Mouse (Mus musculus): ENCODE results near the gene Gas2l2. TPM values are rescaled to one million over a fixed set of nuclear protein-coding genes. Genes with fewer than 3 reads are reported as not detected.

Gene Gas2l2
- polyA plus RNA-seq, 1 experiment from 2014 or later, result not detected

DNA sequence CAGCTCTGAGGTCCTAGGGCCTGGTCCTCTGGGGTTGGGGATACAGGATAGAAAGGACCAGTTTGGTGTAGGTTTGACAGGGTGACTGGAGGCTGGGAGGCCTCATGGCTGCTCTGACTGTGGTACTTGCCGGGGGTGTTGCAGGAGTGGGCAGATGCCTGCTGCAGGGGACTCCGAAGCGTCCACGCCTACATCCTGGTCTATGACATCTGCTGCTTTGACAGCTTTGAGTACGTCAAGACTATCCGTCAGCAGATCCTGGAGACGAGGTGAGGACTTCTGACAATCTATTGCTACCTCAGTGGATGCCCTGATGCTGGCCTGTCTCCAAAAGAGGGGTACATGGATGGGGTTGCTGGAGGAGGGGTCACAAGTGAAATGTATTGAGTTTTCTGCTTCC lies 11.5 kb downstream of the Gas2l2 start:
- no peak for ATAC-seq (ENCODE audit: extremely low read depth, insufficient number of reproducible peaks, low FRiP score, low TSS enrichment)
- no peaks in the 10 kb centered on the region for H3K9me3 ChIP-seq

DNA sequence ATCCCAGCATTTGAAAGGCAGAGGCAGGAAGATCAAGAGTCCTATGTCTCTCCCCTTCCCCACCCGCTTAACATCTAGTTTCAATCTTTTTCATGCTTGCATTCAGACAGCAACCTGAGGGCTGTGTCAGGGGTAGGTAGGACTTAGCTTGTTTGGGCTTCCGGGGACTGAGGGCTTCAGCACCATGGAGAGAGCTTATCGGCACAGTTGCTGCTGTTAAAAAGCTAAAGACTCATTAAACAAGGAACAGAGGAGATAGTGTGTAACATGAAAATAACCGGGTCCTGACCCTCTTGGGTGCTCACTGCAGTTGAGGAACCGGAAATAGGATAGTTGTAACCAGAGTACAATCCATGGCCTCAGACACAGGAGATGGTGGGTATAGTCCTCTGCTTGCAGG lies 12.2 kb downstream of the Gas2l2 start:
- no peaks in the 10 kb centered on the region for H3K36me3 ChIP-seq
- no peak for ATAC-seq (ENCODE audit: extremely low read depth, insufficient number of reproducible peaks, low FRiP score, low TSS enrichment)
- WGBS, result 7% methylated on average over 5 of the region's 5 CpGs
- H3K27me3 ChIP-seq (replicated peaks), result peaks cover 56% of the 10 kb centered on the region
- peaks cover 7% of the 10 kb centered on the region for H3K4me1 ChIP-seq
- H3K9ac ChIP-seq, result no peak overlapping the region
- no peak overlapping the region for H3K4me3 ChIP-seq
- no peak overlapping the region for H3K27ac ChIP-seq (replicated peaks)
- no peak overlapping the region for H3K4me2 ChIP-seq
- no peaks in the 10 kb centered on the region for H3K9me3 ChIP-seq

More for the DNA sequence above, 11.5 kb downstream of the Gas2l2 start:
- Histone ChIP-seq H3K4me3 (no peak overlapping the region), H3K9ac (no peak overlapping the region), H3K36me3 (no peaks in the 10 kb centered on the region), H3K27ac (replicated peaks) (no peak overlapping the region), H3K4me1 (peaks cover 7% of the 10 kb centered on the region), H3K4me2 (no peak overlapping the region), H3K27me3 (replicated peaks) (peaks cover 55% of the 10 kb centered on the region)
- WGBS, result 65% methylated on average over 7 of the region's 7 CpGs

DNA sequence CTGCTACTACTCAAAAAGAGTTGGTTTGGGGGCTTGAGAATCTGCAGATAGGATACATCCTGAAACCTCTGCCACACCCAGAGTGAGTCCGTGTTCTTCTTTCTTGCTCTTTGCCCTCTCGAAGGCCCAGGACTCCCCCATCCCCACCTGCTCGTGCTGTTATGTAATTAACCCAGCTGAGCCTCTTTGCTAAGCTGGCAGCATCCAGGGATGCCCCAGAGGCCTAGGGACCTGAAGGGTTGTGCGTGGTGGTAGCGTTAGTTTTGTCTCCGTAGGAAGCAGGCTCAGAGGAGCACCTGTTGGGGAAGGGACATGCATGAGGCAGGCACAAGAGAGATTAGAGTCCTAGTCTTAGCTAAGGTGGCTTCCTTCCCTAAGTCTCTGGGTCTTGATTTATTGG lies 18.7 kb downstream of the Gas2l2 start:
- H3K9me3 ChIP-seq, result no peaks in the 10 kb centered on the region
- WGBS, result 51% methylated on average over 6 of the region's 6 CpGs
- no peak overlapping the region for H3K27ac ChIP-seq (replicated peaks)
- peak overlapping the region; percentile 92 for H3K9ac ChIP-seq
- H3K4me3 ChIP-seq, result peak overlapping the region; percentile 90
- H3K4me1 ChIP-seq, result peaks cover 47% of the 10 kb centered on the region
- ATAC-seq (ENCODE audit: extremely low read depth, insufficient number of reproducible peaks, low FRiP score, low TSS enrichment), result no peak
- peak overlapping the region; percentile 87 for H3K4me2 ChIP-seq
- peaks cover 24% of the 10 kb centered on the region; the same call in 1 of the 2 replicates for H3K27me3 ChIP-seq (replicated peaks)
- H3K36me3 ChIP-seq, result no peaks in the 10 kb centered on the region

DNA sequence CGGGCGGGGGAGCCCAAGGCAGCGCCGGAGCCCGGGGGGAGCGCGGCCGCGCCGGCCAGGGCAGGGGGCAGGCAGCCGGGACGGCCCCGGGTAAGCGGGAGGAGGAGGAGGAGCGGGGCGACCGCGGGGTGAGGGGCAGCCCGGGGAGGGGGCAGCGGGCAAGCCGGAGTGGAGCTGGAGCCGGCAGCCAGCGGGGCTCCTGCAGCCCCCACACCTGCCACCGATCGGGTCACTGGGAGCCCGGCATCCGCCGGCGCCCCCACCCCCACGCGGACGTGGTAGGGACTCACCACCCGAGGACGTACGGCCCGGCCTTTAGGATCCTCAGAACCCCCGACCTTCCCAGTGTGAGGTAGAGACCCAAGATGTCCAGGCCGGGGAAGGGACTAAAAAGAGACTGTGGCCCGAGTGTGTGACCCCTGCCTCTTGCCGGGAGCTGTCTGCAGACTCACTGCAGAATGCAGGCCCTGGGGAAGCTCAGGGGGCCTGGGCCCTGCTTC lies 19.4 kb downstream of the Gas2l2 start:
- ATAC-seq (ENCODE audit: extremely low read depth, insufficient number of reproducible peaks, low FRiP score, low TSS enrichment), result no peak
- peak overlapping the region; percentile 50; the same call in 1 of the 2 replicates for H3K27ac ChIP-seq (replicated peaks)

DNA sequence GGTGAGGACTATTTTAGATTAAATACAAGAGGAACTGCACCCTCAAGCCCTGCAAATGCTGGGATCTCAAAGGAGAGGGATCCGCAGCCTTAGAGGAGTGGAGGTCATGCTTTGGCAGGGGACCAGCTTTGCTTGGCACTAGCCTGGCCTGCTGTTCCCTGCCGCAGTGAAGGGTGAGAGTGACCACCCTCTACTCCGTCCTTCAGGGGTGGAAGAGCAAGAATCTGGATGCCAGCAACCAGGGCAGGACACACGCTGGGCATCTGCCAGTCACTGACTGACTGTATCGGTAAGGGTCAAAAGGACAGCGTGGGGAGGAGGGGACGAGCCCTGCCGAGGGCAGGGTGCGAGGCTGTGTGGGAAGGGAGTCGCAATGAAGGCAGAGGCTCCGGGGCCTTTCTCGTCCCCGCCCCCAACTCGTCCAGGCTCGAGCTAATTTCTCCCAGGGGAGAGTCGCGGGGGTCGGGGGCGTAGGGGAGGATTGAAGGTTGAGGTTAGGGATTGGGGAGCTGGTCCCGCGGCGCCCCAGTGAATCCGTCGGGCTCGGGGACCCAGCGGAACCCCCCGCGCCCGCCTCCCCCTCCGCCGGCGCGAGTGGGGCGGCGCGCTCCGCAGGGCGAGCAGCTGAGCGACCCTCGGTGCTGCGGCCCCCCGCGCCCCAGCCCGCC lies 20.0 kb downstream of the Gas2l2 start, which contains the start of gene Rasl10b:
TSS of gene Rasl10b (plus strand) at position 51 of the 668 bp plus-strand sequence.
- Histone ChIP-seq H3K9me3 (no peaks in the 10 kb centered on the region), H3K4me3 (peak within 1 kb of the TSS; percentile 90), H3K4me2 (peak within 1 kb of the TSS; percentile 87), H3K36me3 (peaks cover 4% of the 10 kb centered on the region), H3K4me1 (peaks cover 51% of the 10 kb centered on the region), H3K27me3 (replicated peaks) (peaks cover 24% of the 10 kb centered on the region; the same call in 1 of the 2 replicates), H3K9ac (peak within 1 kb of the TSS; percentile 92), H3K27ac (replicated peaks) (peak within 1 kb of the TSS; percentile 50; the same call in 1 of the 2 replicates)
- WGBS, result under 1% methylated on average over 19 of the region's 44 CpGs
- ATAC-seq (ENCODE audit: extremely low read depth, insufficient number of reproducible peaks, low FRiP score, low TSS enrichment), result peak; percentile 16; the same call in 1 of the 2 replicates

More for the DNA sequence above, 19.4 kb downstream of the Gas2l2 start:
- WGBS, result 0% methylated on average over 27 of the region's 40 CpGs
- Histone ChIP-seq H3K9me3 (no peaks in the 10 kb centered on the region), H3K4me1 (peaks cover 51% of the 10 kb centered on the region), H3K4me2 (peak overlapping the region; percentile 87), H3K4me3 (peak overlapping the region; percentile 90), H3K36me3 (no peaks in the 10 kb centered on the region), H3K27me3 (replicated peaks) (peaks cover 24% of the 10 kb centered on the region; the same call in 1 of the 2 replicates), H3K9ac (peak overlapping the region; percentile 92)

DNA sequence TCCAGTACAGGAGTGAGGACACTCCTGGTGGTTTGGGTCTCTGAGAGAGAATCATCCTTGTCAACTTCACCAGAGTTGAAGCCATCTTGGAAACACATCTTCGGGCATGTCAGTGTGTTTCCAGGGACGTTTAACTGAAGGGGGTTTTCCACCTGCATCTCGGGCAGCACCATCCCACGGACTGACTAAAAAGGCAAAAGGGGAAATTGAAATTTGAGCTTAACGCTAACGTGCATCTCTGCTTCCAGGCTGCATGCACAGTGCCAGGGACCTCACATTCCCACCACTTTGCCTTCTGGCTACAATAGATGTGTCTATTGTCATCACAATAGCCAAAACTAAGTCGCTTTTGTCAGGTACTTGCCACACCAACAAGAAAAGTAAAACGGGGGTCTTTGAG lies 21.0 kb downstream of the Gas2l2 start:
- peaks cover 14% of the 10 kb centered on the region for H3K36me3 ChIP-seq
- peaks cover 56% of the 10 kb centered on the region for H3K4me1 ChIP-seq
- H3K9ac ChIP-seq, result no peak overlapping the region
- no peak overlapping the region for H3K4me2 ChIP-seq
- H3K4me3 ChIP-seq, result no peak overlapping the region
- peaks cover 24% of the 10 kb centered on the region; the same call in 1 of the 2 replicates for H3K27me3 ChIP-seq (replicated peaks)
- WGBS, result 47% methylated on average over 8 of the region's 8 CpGs
- no peak overlapping the region for H3K27ac ChIP-seq (replicated peaks)
- no peaks in the 10 kb centered on the region for H3K9me3 ChIP-seq
- no peak for ATAC-seq (ENCODE audit: extremely low read depth, insufficient number of reproducible peaks, low FRiP score, low TSS enrichment)

DNA sequence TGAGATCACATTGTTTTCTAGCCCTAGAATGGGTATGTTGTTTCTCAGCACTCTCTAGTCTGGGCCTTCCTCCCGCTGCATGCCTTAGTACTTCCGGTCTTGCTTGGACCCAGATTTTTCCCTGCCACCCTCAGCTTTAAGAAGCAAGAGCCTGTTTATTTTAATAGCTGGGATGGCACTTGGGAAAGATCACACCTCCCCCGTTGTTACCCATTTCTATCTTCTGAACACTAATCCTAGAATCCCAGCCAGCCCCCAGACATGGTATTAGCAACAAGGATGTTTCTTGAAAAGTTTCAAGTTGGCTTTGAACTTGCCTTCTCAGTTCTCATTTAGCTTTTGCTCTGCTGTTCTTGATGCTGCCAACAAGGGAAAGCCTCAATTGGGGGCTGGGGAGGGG lies 22.9 kb downstream of the Gas2l2 start:
- peaks cover 60% of the 10 kb centered on the region for H3K4me1 ChIP-seq
- H3K36me3 ChIP-seq, result peaks cover 31% of the 10 kb centered on the region
- H3K4me3 ChIP-seq, result no peak overlapping the region
- H3K27me3 ChIP-seq (replicated peaks), result peaks cover 11% of the 10 kb centered on the region; the same call in 1 of the 2 replicates
- 0 out of 2 replicates have a peak overlapping the region, but pooled peaks have one; percentile 24 for H3K9ac ChIP-seq
- H3K27ac ChIP-seq (replicated peaks), result no peak overlapping the region
- H3K4me2 ChIP-seq, result no peak overlapping the region
- WGBS, result 43% methylated on average over 3 of the region's 3 CpGs
- no peak for ATAC-seq (ENCODE audit: extremely low read depth, insufficient number of reproducible peaks, low FRiP score, low TSS enrichment)
- H3K9me3 ChIP-seq, result no peaks in the 10 kb centered on the region

DNA sequence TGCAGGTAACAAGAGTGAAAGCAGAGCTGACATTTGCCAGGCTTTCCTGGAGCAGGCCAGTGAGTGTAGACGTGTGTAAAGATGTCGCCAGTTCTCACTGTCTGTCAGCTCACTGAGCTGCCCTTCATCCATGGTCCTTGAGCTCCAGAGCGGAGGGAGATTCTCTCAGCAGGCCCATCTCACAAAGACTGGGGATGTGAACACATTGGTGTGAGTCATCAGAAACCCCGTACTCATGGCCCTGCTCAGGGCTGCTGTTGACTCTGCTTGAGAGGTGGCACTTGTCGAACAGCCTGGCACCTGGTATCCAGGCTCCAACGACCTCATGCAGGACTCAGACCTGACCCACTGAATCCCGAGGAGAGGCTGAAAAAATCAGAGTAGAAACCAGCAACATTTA lies 25.5 kb downstream of the Gas2l2 start:
- no peaks in the 10 kb centered on the region for H3K9me3 ChIP-seq
- WGBS, result 48% methylated on average over 7 of the region's 7 CpGs
- H3K27me3 ChIP-seq (replicated peaks), result no peaks in the 10 kb centered on the region
- ATAC-seq (ENCODE audit: extremely low read depth, insufficient number of reproducible peaks, low FRiP score, low TSS enrichment), result no peak
- no peak overlapping the region for H3K9ac ChIP-seq
- H3K4me2 ChIP-seq, result no peak overlapping the region
- no peak overlapping the region for H3K4me3 ChIP-seq
- H3K27ac ChIP-seq (replicated peaks), result no peak overlapping the region
- peaks cover 53% of the 10 kb centered on the region for H3K36me3 ChIP-seq
- peaks cover 46% of the 10 kb centered on the region for H3K4me1 ChIP-seq

DNA sequence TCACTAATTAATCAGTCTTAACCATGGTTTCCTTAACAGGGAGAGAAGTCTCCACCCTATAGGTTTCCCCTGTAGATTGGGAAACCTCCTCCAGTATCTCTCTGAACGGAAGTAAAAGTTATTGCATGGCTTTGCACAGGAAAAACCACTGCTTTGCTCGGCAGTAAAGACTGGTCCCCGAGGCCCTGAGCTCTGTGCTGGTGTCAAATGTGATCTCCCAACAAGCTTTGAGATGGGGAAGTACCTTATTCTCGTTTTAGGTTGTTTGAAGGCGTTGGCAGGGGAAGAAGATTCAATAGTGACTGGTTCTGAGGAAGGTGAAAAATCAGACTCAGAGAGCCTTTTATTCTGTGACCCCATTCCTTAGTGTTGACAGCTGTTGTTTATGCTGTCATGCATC lies 30.5 kb downstream of the Gas2l2 start:
- no peak overlapping the region for H3K9ac ChIP-seq
- 67% methylated on average over 5 of the region's 5 CpGs for WGBS
- H3K4me3 ChIP-seq, result no peak overlapping the region
- no peak overlapping the region for H3K27ac ChIP-seq (replicated peaks)
- H3K9me3 ChIP-seq, result no peaks in the 10 kb centered on the region
- ATAC-seq (ENCODE audit: extremely low read depth, insufficient number of reproducible peaks, low FRiP score, low TSS enrichment), result no peak
- no peaks in the 10 kb centered on the region for H3K27me3 ChIP-seq (replicated peaks)
- H3K4me1 ChIP-seq, result peaks cover 33% of the 10 kb centered on the region
- peaks cover 71% of the 10 kb centered on the region for H3K36me3 ChIP-seq
- no peak overlapping the region for H3K4me2 ChIP-seq

DNA sequence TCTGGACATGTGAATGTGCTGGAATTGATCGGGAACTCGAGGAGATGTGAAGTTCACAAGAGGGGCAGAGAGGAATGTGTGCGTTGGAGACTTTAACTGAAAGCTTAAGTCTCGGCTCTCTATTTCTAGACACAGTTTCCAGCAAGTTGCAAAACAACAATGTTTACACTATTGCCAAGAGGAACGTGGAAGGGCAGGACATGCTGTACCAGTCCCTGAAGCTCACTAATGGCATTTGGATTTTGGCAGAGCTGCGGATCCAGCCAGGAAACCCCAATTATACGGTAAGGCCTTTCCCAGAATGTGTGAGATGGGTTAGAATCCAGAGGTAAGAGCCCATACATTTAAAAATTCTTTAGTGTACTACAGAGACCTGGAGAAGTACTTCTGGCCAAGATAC lies 31.6 kb downstream of the Gas2l2 start:
- Histone ChIP-seq H3K4me2 (no peak overlapping the region), H3K9me3 (no peaks in the 10 kb centered on the region), H3K27ac (replicated peaks) (no peak overlapping the region), H3K4me1 (peaks cover 31% of the 10 kb centered on the region), H3K4me3 (no peak overlapping the region), H3K36me3 (peaks cover 62% of the 10 kb centered on the region), H3K9ac (no peak overlapping the region), H3K27me3 (replicated peaks) (no peaks in the 10 kb centered on the region)
- 80% methylated on average over 7 of the region's 7 CpGs for WGBS
- ATAC-seq (ENCODE audit: extremely low read depth, insufficient number of reproducible peaks, low FRiP score, low TSS enrichment), result no peak

DNA sequence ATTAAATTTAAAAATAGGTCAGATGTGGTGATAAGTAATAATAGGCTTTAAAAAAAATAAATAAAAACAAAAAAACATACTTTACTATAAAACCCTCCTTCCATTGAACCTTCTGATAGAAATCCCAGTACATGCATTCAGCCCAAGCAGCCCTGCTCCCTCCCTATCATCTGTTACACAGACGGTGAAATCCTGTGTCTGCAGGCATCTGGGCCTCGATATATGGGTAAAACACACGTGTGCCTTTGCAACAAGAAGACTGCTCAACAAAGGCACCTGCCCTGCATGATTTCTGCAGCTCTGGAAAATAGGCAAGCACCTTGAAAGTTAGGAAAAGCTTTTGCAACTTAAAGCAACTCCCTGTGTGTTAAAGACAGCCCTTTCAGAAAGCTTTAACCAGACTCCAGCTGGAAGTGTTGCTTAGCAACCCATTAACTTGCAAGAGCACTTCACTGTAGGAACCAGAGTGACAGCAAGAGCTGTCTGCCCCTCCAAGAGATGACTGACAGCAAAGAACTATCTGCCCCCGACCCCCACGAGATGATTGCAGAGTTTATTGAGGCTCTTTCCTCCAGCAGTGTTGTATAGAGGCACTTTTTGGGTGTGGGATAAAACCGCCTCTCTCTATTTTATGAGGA lies 34.3 kb downstream of the Gas2l2 start:
- Histone ChIP-seq H3K4me1 (peaks cover 46% of the 10 kb centered on the region), H3K9me3 (no peaks in the 10 kb centered on the region), H3K4me3 (no peak overlapping the region), H3K9ac (no peak overlapping the region), H3K27ac (replicated peaks) (peak overlapping the region; percentile 60), H3K4me2 (peak overlapping the region; percentile 20; the same call in 1 of the 2 replicates), H3K36me3 (peaks cover 63% of the 10 kb centered on the region), H3K27me3 (replicated peaks) (no peaks in the 10 kb centered on the region)
- no peak; the same call in 1 of the 2 replicates for ATAC-seq (ENCODE audit: extremely low read depth, insufficient number of reproducible peaks, low FRiP score, low TSS enrichment)
- 34% methylated on average over 6 of the region's 6 CpGs for WGBS
